Mouse (Mus musculus): ENCODE results near the gene Olfr212. TPM values are rescaled to one million over a fixed set of nuclear protein-coding genes. Genes with fewer than 3 reads are reported as not detected.
"Not testable (repeated sequence)": the region's sequence is repeated elsewhere in the genome, so short reads cannot be mapped to it uniquely, and the experiment has no call there.

Olfr212 gene
- polyA plus RNA-seq (2015; fragmentation: Nextera tagmentation; extraction: Ambion mirVana) = 0.05 TPM in 1 of 2 replicates, not detected in the other

- not testable (repeated sequence) for H3K27ac ChIP-seq (ENCODE audit: low read depth, low read length); H3K36me3 ChIP-seq (ENCODE audit: control insufficient read depth, insufficient read depth); H3K4me1 ChIP-seq (replicated peaks; ENCODE audit: control insufficient read depth, insufficient read depth, low read length); H3K27me3 ChIP-seq (replicated peaks; ENCODE audit: control insufficient read depth, insufficient read depth, low read length); H3K4me3 ChIP-seq (ENCODE audit: low read depth, low read length); H3K9me3 ChIP-seq (ENCODE audit: control insufficient read depth); ATAC-seq; H3K9ac ChIP-seq (ENCODE audit: low read depth, low read length); H3K4me2 ChIP-seq (replicated peaks; ENCODE audit: low read depth)
- WGBS = 87% methylated on average over 19 of the region's 20 CpGs
Measured at GRCm38 (mm10) chr6:116506302-116507003, at the start of gene Olfr212. Olfr212 (plus strand) TSS chr6:116506516.

- ATAC-seq = no peak
- Histone ChIP-seq H3K27ac (ENCODE audit: low read depth, low read length) (no peak overlapping the region), H3K4me3 (ENCODE audit: low read depth, low read length) (no peak overlapping the region), H3K4me2 (replicated peaks; ENCODE audit: low read depth) (no peak overlapping the region), H3K36me3 (ENCODE audit: control insufficient read depth, insufficient read depth) (no peaks in the 10 kb centered on the region), H3K9me3 (ENCODE audit: control insufficient read depth) (no peaks in the 10 kb centered on the region), H3K9ac (ENCODE audit: low read depth, low read length) (no peak overlapping the region), H3K27me3 (replicated peaks; ENCODE audit: control insufficient read depth, insufficient read depth, low read length) (peaks cover 26% of the 10 kb centered on the region), H3K4me1 (replicated peaks; ENCODE audit: control insufficient read depth, insufficient read depth, low read length) (no peaks in the 10 kb centered on the region)
- 82% methylated on average over 4 of the region's 4 CpGs for WGBS
- TF ChIP-seq CTCF (IDR thresholded peaks at IDR 0.05; ENCODE audit: low read depth) = no peak
Measured at GRCm38 (mm10) chr6:116458728-116459127, 47.6 kb upstream of the Olfr212 start.

GRCm38 (mm10) chr6:116459232-116459631 is 47.1 kb upstream of the Olfr212 start:
- H3K27ac ChIP-seq (ENCODE audit: low read depth, low read length) = no peak overlapping the region
- H3K9ac ChIP-seq (ENCODE audit: low read depth, low read length) = no peak overlapping the region
- no peak overlapping the region for H3K4me2 ChIP-seq (replicated peaks; ENCODE audit: low read depth)
- H3K4me3 ChIP-seq (ENCODE audit: low read depth, low read length) = no peak overlapping the region
- no peaks in the 10 kb centered on the region for H3K9me3 ChIP-seq (ENCODE audit: control insufficient read depth)
- H3K27me3 ChIP-seq (replicated peaks; ENCODE audit: control insufficient read depth, insufficient read depth, low read length) = peaks cover 26% of the 10 kb centered on the region
- ATAC-seq = no peak
- 71% methylated on average over 2 of the region's 2 CpGs for WGBS
- H3K4me1 ChIP-seq (replicated peaks; ENCODE audit: control insufficient read depth, insufficient read depth, low read length) = no peaks in the 10 kb centered on the region
- TF ChIP-seq CTCF (IDR thresholded peaks at IDR 0.05; ENCODE audit: low read depth) = no peak
- no peaks in the 10 kb centered on the region for H3K36me3 ChIP-seq (ENCODE audit: control insufficient read depth, insufficient read depth)

GRCm38 (mm10) chr6:116460544-116461283 is 45.6 kb upstream of the Olfr212 start, which contains the start of gene Alox5:
Alox5 (minus strand) TSS chr6:116461178.
- Histone ChIP-seq H3K4me2 (replicated peaks; ENCODE audit: low read depth) (peak within 1 kb of the TSS; percentile 62), H3K36me3 (ENCODE audit: control insufficient read depth, insufficient read depth) (no peaks in the 10 kb centered on the region), H3K9ac (ENCODE audit: low read depth, low read length) (no peak within 1 kb of the TSS), H3K4me1 (replicated peaks; ENCODE audit: control insufficient read depth, insufficient read depth, low read length) (no peaks in the 10 kb centered on the region), H3K27me3 (replicated peaks; ENCODE audit: control insufficient read depth, insufficient read depth, low read length) (peaks cover 26% of the 10 kb centered on the region), H3K27ac (ENCODE audit: low read depth, low read length) (no peak within 1 kb of the TSS), H3K4me3 (ENCODE audit: low read depth, low read length) (peak within 1 kb of the TSS; percentile 27), H3K9me3 (ENCODE audit: control insufficient read depth) (no peaks in the 10 kb centered on the region)
- ATAC-seq = no peak
- TF ChIP-seq CTCF (IDR thresholded peaks at IDR 0.05; ENCODE audit: low read depth) = peak; percentile 36
- 4% methylated on average over 43 of the region's 43 CpGs for WGBS

GRCm38 (mm10) chr6:116468081-116468480 is 38.2 kb upstream of the Olfr212 start:
- Histone ChIP-seq H3K4me2 (replicated peaks; ENCODE audit: low read depth) (no peak overlapping the region), H3K9ac (ENCODE audit: low read depth, low read length) (no peak overlapping the region), H3K4me3 (ENCODE audit: low read depth, low read length) (no peak overlapping the region), H3K36me3 (ENCODE audit: control insufficient read depth, insufficient read depth) (no peaks in the 10 kb centered on the region), H3K27ac (ENCODE audit: low read depth, low read length) (no peak overlapping the region), H3K9me3 (ENCODE audit: control insufficient read depth) (no peaks in the 10 kb centered on the region), H3K4me1 (replicated peaks; ENCODE audit: control insufficient read depth, insufficient read depth, low read length) (no peaks in the 10 kb centered on the region), H3K27me3 (replicated peaks; ENCODE audit: control insufficient read depth, insufficient read depth, low read length) (no peaks in the 10 kb centered on the region)
- no peak for ATAC-seq
- 18% methylated on average over 3 of the region's 3 CpGs for WGBS
- peak; percentile 71 for TF ChIP-seq CTCF (IDR thresholded peaks at IDR 0.05; ENCODE audit: low read depth)

GRCm38 (mm10) chr6:116485081-116485480 is 21.2 kb upstream of the Olfr212 start:
- no peak overlapping the region for H3K4me2 ChIP-seq (replicated peaks; ENCODE audit: low read depth)
- no peaks in the 10 kb centered on the region for H3K9me3 ChIP-seq (ENCODE audit: control insufficient read depth)
- H3K27ac ChIP-seq (ENCODE audit: low read depth, low read length) = no peak overlapping the region
- no peak for TF ChIP-seq CTCF (IDR thresholded peaks at IDR 0.05; ENCODE audit: low read depth)
- 55% methylated on average over 1 of the region's 1 CpGs for WGBS
- H3K27me3 ChIP-seq (replicated peaks; ENCODE audit: control insufficient read depth, insufficient read depth, low read length) = no peaks in the 10 kb centered on the region
- no peak overlapping the region for H3K9ac ChIP-seq (ENCODE audit: low read depth, low read length)
- H3K4me3 ChIP-seq (ENCODE audit: low read depth, low read length) = no peak overlapping the region
- H3K36me3 ChIP-seq (ENCODE audit: control insufficient read depth, insufficient read depth) = no peaks in the 10 kb centered on the region
- ATAC-seq = no peak
- H3K4me1 ChIP-seq (replicated peaks; ENCODE audit: control insufficient read depth, insufficient read depth, low read length) = no peaks in the 10 kb centered on the region

Measured in intestine, postnatal 0 days (tissue).